ENCODE assay signal across 9 mouse cellular contexts in genomic region chr4:137287818-137288217, GRCm38 (mm10). TPM values are rescaled to one million over a fixed set of nuclear protein-coding genes. Genes with fewer than 3 reads are reported as not detected.
DNase-seq lines count a peak whose midpoint lies in the region; ATAC-seq and TF ChIP-seq lines count a peak whose summit lies in the region.
"Had no signal": no experiment of that assay in that cellular context is flagged by ENCODE, and none has a peak within 500 bp of the region (broad histone marks: within the 10 kb centered on the region; RNA-seq: fewer than 3 reads in every experiment).

No protein-coding gene starts in this region.

- DNase-seq in cerebellum, adult 2 months: peak in 1 of 2 experiments; percentile 47
- peak; percentile 63 for DNase-seq in right cerebral cortex, postnatal 14 days
- no peak for DNase-seq in right cerebral cortex, postnatal 36 days (ENCODE audit: low spot score in 2 of 2)
- DNase-seq in kidney, adult 11 months: peak; percentile 34
- DNase-seq in lung, postnatal 14 days: peak; percentile 78

- H3K27me3 ChIP-seq in cerebellum, adult 2 months (ENCODE audit: control insufficient read depth, insufficient read depth, low read length): no peaks in the 10 kb centered on the region
- H3K27me3 ChIP-seq: Patski had no signal

- H3K27ac ChIP-seq in cerebellum, adult 2 months (ENCODE audit: insufficient read depth, low read length): no peak overlapping the region

- H3K4me1 ChIP-seq in cerebellum, adult 2 months (ENCODE audit: control insufficient read depth, insufficient read depth, low read length): peaks cover 38% of the 10 kb centered on the region

- WGBS in cerebellum, adult 2 months: 51% methylated on average over 4 of the region's 4 CpGs

- peak; percentile 61; the same call in 1 of the 2 replicates for TF ChIP-seq CTCF in cerebellum, adult 2 months (IDR thresholded peaks at IDR 0.05; ENCODE audit: borderline replicate concordance, insufficient read depth, low read depth, low read length)

- ATAC-seq in cerebellum, adult (ENCODE audit: insufficient number of reproducible peaks, low FRiP score, low TSS enrichment): no peak
- peak; percentile 40; the same call in 1 of the 2 replicates for ATAC-seq in common myeloid progenitor, adult 5-6 weeks (replicated peaks; ENCODE audit: low read depth, poor library complexity, severe bottlenecking)
- no peak for ATAC-seq in frontal cortex, adult (ENCODE audit: low TSS enrichment)

- no peak overlapping the region for H3K4me3 ChIP-seq in cerebellum, adult 2 months (replicated peaks; ENCODE audit: insufficient read depth, low read depth, low read length)

- no peak for TF ChIP-seq POLR2A in cerebellum, adult 2 months (IDR thresholded peaks at IDR 0.05; ENCODE audit: borderline replicate concordance, insufficient read depth, low read length)

RNA-seq across cellular contexts. Expression of gene Wnt4, which starts 10.5 kb away (rescaled TPM):
- polyA plus RNA-seq in cerebellum, adult 2 months (2012; rRNA removed): 1.7 and 2.1 TPM in 2 replicates
- total RNA-seq in common myeloid progenitor, adult 5-6 weeks (2017): not detected in 2 replicates

Comparison
In these comparisons a context has a peak if more than half of its experiments do, and no peak if none do; other contexts are left out.
1. DNase-seq: peak in right cerebral cortex, postnatal 14 days (single experiment), kidney, adult 11 months (single experiment) and lung, postnatal 14 days (single experiment); none in right cerebral cortex, postnatal 36 days (0 of 2).